Mouse (Mus musculus) myocyte (in vitro differentiated cells): Measurements from ENCODE around the gene Tec.

Experiments used
- CEBPB ChIP-seq: IDR thresholded peaks from 2 replicates; pipeline ENCODE4 v1.6.1; 2011; ENCODE audit warnings: mild to moderate bottlenecking, moderate library complexity; ENCODE audit not compliant: poor library complexity, insufficient read depth, severe bottlenecking
- MAX ChIP-seq: IDR thresholded peaks from one replicate; pipeline ENCODE4 v1.6.1; 2011; ENCODE audit warnings: low read depth, mild to moderate bottlenecking, control low read depth
- MYOD1 ChIP-seq, 3 experiments: IDR thresholded peaks; one replicate each; pipeline ENCODE4 v1.6.1; 2011; ENCODE audit warnings: control low read depth in 2 of 3, low read depth in 2 of 3, mild to moderate bottlenecking in 2 of 3, moderate library complexity in 1 of 3; ENCODE audit not compliant: insufficient read length in 2 of 3, control insufficient read depth in 1 of 3
- POLR2A ChIP-seq: IDR thresholded peaks from one replicate; pipeline ENCODE4 v1.6.1; 2011; ENCODE audit warnings: low read depth, mild to moderate bottlenecking, control low read depth, moderate library complexity; ENCODE audit not compliant: insufficient read length
- REST ChIP-seq: IDR thresholded peaks from one replicate; pipeline ENCODE4 v1.6.1; 2011; ENCODE audit warnings: mild to moderate bottlenecking, control low read depth, moderate library complexity; ENCODE audit not compliant: insufficient read depth, insufficient read length
- SRF ChIP-seq: IDR thresholded peaks from one replicate; pipeline ENCODE4 v1.6.1; 2011; ENCODE audit warnings: low read depth; ENCODE audit not compliant: control insufficient read depth, insufficient read length
- TCF3 ChIP-seq: IDR thresholded peaks from one replicate; pipeline ENCODE4 v1.6.1; 2011; ENCODE audit warnings: low read depth, control low read depth; ENCODE audit not compliant: insufficient read length
- USF1 ChIP-seq: IDR thresholded peaks from one replicate; pipeline ENCODE4 v1.6.1; 2011; ENCODE audit warnings: low read depth, mild to moderate bottlenecking, control low read depth, moderate library complexity

- TF ChIP-seq MYOD1 (IDR thresholded peaks at IDR 0.05; ENCODE audit: control insufficient read depth in 1 of 3, insufficient read length in 2 of 3, low read depth in 2 of 3) (no peak), POLR2A (no peak), CEBPB (no peak), SRF (no peak), USF1 (no peak), REST (no peak), MAX (no peak), TCF3 (no peak)
Measured at GRCm38 (mm10) chr5:72891534-72891933, 23.3 kb upstream of the Tec start.
